Mouse (Mus musculus): ENCODE results near the gene Stum. TPM values are rescaled to one million over a fixed set of nuclear protein-coding genes. Genes with fewer than 3 reads are reported as not detected.
"Not testable (repeated sequence)": the region's sequence is repeated elsewhere in the genome, so short reads cannot be mapped to it uniquely, and the experiment has no call there.

Gene Stum
- polyA plus RNA-seq, 1 experiment from 2014 or later = 1.2 TPM

DNA sequence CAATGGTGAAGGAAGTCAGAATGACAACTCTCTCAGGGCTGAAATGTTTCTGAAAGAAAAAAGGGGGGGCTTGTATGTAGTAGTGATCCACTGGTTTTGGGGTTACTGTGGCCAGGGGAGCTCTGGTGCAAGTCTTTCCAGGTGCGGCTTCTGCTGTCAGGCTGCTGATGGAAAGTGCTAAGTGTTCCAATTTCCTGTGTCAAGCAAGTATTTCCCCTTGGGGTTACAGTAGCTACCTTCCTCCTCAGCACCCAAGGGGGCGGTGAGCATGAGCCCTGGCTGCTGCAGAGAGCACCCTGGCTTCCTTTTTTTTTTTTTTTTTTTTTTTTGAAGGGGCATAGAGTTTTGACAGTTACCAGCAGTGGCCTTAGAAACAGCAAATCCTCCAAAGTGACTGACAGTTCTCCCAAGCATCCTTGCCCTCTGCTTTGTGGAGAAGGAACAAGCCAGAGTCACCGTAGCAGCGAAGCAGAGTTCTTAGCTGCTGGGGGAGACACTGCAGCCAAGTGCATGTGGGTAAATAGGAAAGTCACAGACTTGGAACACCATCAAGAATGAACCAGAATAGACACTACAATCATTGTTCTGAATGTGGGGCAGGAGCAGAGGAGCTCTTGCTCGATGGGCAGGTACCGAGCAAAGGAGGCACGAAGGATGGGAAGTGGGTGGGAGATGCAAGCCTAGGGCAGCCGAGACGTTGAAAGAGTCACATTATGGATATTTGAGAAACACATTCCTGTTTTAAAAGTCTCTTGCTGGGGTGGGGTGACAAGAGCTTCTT lies 90.1 kb downstream of the Stum start:
- H3K9ac ChIP-seq (ENCODE audit: low read depth, low read length) = no peak overlapping the region
- peaks cover 29% of the 10 kb centered on the region for H3K4me1 ChIP-seq (ENCODE audit: control insufficient read depth, insufficient read depth, low read length)
- no peaks in the 10 kb centered on the region for H3K9me3 ChIP-seq (ENCODE audit: control insufficient read depth, low read length)
- H3K4me3 ChIP-seq (ENCODE audit: low read length) = no peak overlapping the region
- peak overlapping the region; percentile 21; the same call in 1 of the 2 replicates for H3K27ac ChIP-seq (ENCODE audit: low read length)
- no peaks in the 10 kb centered on the region for H3K27me3 ChIP-seq (replicated peaks; ENCODE audit: control insufficient read depth, insufficient read depth, low read length)
- H3K36me3 ChIP-seq (ENCODE audit: control insufficient read depth, insufficient read depth, low read length) = no peaks in the 10 kb centered on the region
- no peak overlapping the region for H3K4me2 ChIP-seq (ENCODE audit: low read depth, low read length)
- no peak for ATAC-seq
- 80% methylated on average over 9 of the region's 9 CpGs for WGBS

GRCm38 (mm10) chr1:180392137-180392798 lies 91.0 kb downstream of the Stum start:
- H3K27me3 ChIP-seq (replicated peaks; ENCODE audit: control insufficient read depth, insufficient read depth, low read length) = no peaks in the 10 kb centered on the region
- no peaks in the 10 kb centered on the region for H3K36me3 ChIP-seq (ENCODE audit: control insufficient read depth, insufficient read depth, low read length)
- H3K9ac ChIP-seq (ENCODE audit: low read depth, low read length) = no peak overlapping the region
- no peak overlapping the region for H3K4me3 ChIP-seq (ENCODE audit: low read length)
- WGBS = 77% methylated on average over 5 of the region's 5 CpGs
- no peak overlapping the region for H3K4me2 ChIP-seq (ENCODE audit: low read depth, low read length)
- no peak for ATAC-seq
- H3K4me1 ChIP-seq (ENCODE audit: control insufficient read depth, insufficient read depth, low read length) = peaks cover 31% of the 10 kb centered on the region
- no peaks in the 10 kb centered on the region for H3K9me3 ChIP-seq (ENCODE audit: control insufficient read depth, low read length)
- H3K27ac ChIP-seq (ENCODE audit: low read length) = no peak overlapping the region

GRCm38 (mm10) chr1:180391575-180391945 lies 91.7 kb downstream of the Stum start:
- Histone ChIP-seq H3K4me3 (ENCODE audit: low read length) (no peak overlapping the region), H3K4me1 (ENCODE audit: control insufficient read depth, insufficient read depth, low read length) (peaks cover 36% of the 10 kb centered on the region), H3K9me3 (ENCODE audit: control insufficient read depth, low read length) (no peaks in the 10 kb centered on the region), H3K27me3 (replicated peaks; ENCODE audit: control insufficient read depth, insufficient read depth, low read length) (no peaks in the 10 kb centered on the region), H3K36me3 (ENCODE audit: control insufficient read depth, insufficient read depth, low read length) (no peaks in the 10 kb centered on the region), H3K4me2 (ENCODE audit: low read depth, low read length) (no peak overlapping the region), H3K27ac (ENCODE audit: low read length) (no peak overlapping the region), H3K9ac (ENCODE audit: low read depth, low read length) (no peak overlapping the region)
- WGBS = 86% methylated on average over 4 of the region's 4 CpGs
- no peak for ATAC-seq

GRCm38 (mm10) chr1:180390746-180391574 lies 92.3 kb downstream of the Stum start:
- Histone ChIP-seq H3K4me1 (ENCODE audit: control insufficient read depth, insufficient read depth, low read length) (peaks cover 39% of the 10 kb centered on the region), H3K9me3 (ENCODE audit: control insufficient read depth, low read length) (no peaks in the 10 kb centered on the region), H3K36me3 (ENCODE audit: control insufficient read depth, insufficient read depth, low read length) (no peaks in the 10 kb centered on the region), H3K27ac (ENCODE audit: low read length) (peak overlapping the region; percentile 89), H3K4me3 (ENCODE audit: low read length) (no peak overlapping the region), H3K9ac (ENCODE audit: low read depth, low read length) (0 out of 2 replicates have a peak overlapping the region, but pooled peaks have one; percentile 30), H3K4me2 (ENCODE audit: low read depth, low read length) (no peak overlapping the region), H3K27me3 (replicated peaks; ENCODE audit: control insufficient read depth, insufficient read depth, low read length) (no peaks in the 10 kb centered on the region)
- 76% methylated on average over 10 of the region's 10 CpGs for WGBS
- no peak for ATAC-seq

- Histone ChIP-seq H3K9me3 (ENCODE audit: control insufficient read depth, low read length) (no peaks in the 10 kb centered on the region), H3K4me3 (ENCODE audit: low read length) (no peak overlapping the region), H3K27ac (ENCODE audit: low read length) (peak overlapping the region; percentile 89), H3K9ac (ENCODE audit: low read depth, low read length) (0 out of 2 replicates have a peak overlapping the region, but pooled peaks have one; percentile 30), H3K36me3 (ENCODE audit: control insufficient read depth, insufficient read depth, low read length) (no peaks in the 10 kb centered on the region), H3K4me1 (ENCODE audit: control insufficient read depth, insufficient read depth, low read length) (peaks cover 42% of the 10 kb centered on the region), H3K4me2 (ENCODE audit: low read depth, low read length) (no peak overlapping the region), H3K27me3 (replicated peaks; ENCODE audit: control insufficient read depth, insufficient read depth, low read length) (no peaks in the 10 kb centered on the region)
- ATAC-seq = peak; percentile 75
- WGBS = 52% methylated on average over 3 of the region's 3 CpGs
These were observed 93.0 kb downstream of the Stum start for GRCm38 (mm10) chr1:180390321-180390731.

DNA sequence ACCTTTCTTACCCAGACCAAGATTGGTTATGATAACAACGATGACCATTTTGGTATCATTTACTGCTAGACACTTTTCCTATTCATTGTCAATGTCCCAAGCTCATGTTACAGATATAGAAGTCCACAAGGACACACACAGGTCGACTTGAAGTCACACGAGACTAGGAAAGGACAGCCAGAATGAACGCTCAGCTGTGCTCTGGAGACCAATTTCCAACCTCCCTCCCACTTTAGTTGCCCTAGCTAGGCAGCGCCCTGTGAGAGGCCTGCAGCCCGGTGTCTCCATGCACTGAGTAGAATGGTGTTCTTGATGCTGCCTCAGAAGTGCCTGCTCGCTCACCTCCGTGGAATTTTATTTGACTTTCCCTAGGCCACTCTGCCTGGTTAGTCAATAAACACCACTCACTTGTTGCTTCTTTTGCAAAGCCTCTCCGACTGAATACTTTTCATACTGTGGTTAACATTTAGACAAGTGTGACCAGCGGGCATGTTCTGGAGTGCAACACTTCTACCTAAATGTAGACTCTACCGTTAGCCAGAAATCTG lies 94.0 kb downstream of the Stum start:
- H3K36me3 ChIP-seq (ENCODE audit: control insufficient read depth, insufficient read depth, low read length); H3K4me3 ChIP-seq (ENCODE audit: low read length); H3K27me3 ChIP-seq (replicated peaks; ENCODE audit: control insufficient read depth, insufficient read depth, low read length); H3K9me3 ChIP-seq (ENCODE audit: control insufficient read depth, low read length); ATAC-seq; H3K9ac ChIP-seq (ENCODE audit: low read depth, low read length); H3K4me2 ChIP-seq (ENCODE audit: low read depth, low read length): not testable (repeated sequence)
- WGBS = 77% methylated on average over 11 of the region's 11 CpGs
- Histone ChIP-seq H3K27ac (ENCODE audit: low read length) (peak overlapping the region; percentile 38; the same call in 1 of the 2 replicates), H3K4me1 (ENCODE audit: control insufficient read depth, insufficient read depth, low read length) (peaks cover 47% of the 10 kb centered on the region)

- Histone ChIP-seq H3K9ac (ENCODE audit: low read depth, low read length) (no peak overlapping the region), H3K27me3 (replicated peaks; ENCODE audit: control insufficient read depth, insufficient read depth, low read length) (no peaks in the 10 kb centered on the region), H3K9me3 (ENCODE audit: control insufficient read depth, low read length) (no peaks in the 10 kb centered on the region), H3K27ac (ENCODE audit: low read length) (peak overlapping the region; percentile 53), H3K4me2 (ENCODE audit: low read depth, low read length) (no peak overlapping the region), H3K4me1 (ENCODE audit: control insufficient read depth, insufficient read depth, low read length) (peaks cover 52% of the 10 kb centered on the region), H3K4me3 (ENCODE audit: low read length) (no peak overlapping the region), H3K36me3 (ENCODE audit: control insufficient read depth, insufficient read depth, low read length) (no peaks in the 10 kb centered on the region)
- ATAC-seq = no peak
- WGBS = 50% methylated on average over 1 of the region's 1 CpGs
These were observed 94.8 kb downstream of the Stum start for GRCm38 (mm10) chr1:180388481-180388880.

GRCm38 (mm10) chr1:180387750-180388480 lies 95.4 kb downstream of the Stum start:
- no peaks in the 10 kb centered on the region for H3K36me3 ChIP-seq (ENCODE audit: control insufficient read depth, insufficient read depth, low read length)
- H3K27me3 ChIP-seq (replicated peaks; ENCODE audit: control insufficient read depth, insufficient read depth, low read length) = no peaks in the 10 kb centered on the region
- no peak for ATAC-seq
- H3K4me2 ChIP-seq (ENCODE audit: low read depth, low read length) = peak overlapping the region; percentile 46
- H3K4me3 ChIP-seq (ENCODE audit: low read length) = peak overlapping the region; percentile 25
- H3K27ac ChIP-seq (ENCODE audit: low read length) = peak overlapping the region; percentile 55
- 13% methylated on average over 11 of the region's 11 CpGs for WGBS
- peak overlapping the region; percentile 45; the same call in 1 of the 2 replicates for H3K9ac ChIP-seq (ENCODE audit: low read depth, low read length)
- H3K9me3 ChIP-seq (ENCODE audit: control insufficient read depth, low read length) = no peaks in the 10 kb centered on the region
- peaks cover 50% of the 10 kb centered on the region for H3K4me1 ChIP-seq (ENCODE audit: control insufficient read depth, insufficient read depth, low read length)

Data from intestine, embryonic 16.5 days (tissue).